ENCODE assay signal across 8 mouse cellular contexts in genomic region chr6:77242601-77243406, GRCm38 (mm10). TPM values are rescaled to one million over a fixed set of nuclear protein-coding genes. Genes with fewer than 3 reads are reported as not detected.
DNase-seq lines count a peak whose midpoint lies in the region; ATAC-seq and TF ChIP-seq lines count a peak whose summit lies in the region.

Lrrtm1 (plus strand) TSS chr6:77242689.

- TF ChIP-seq CTCF in liver, embryonic 14.5 days (IDR thresholded peaks at IDR 0.05; ENCODE audit: low read depth) = no peak

- peak within 1 kb of the TSS; percentile 51 for H3K4me3 ChIP-seq in heart, embryonic 15.5 days
- no peak within 1 kb of the TSS for H3K4me3 ChIP-seq in liver, embryonic 14.5 days (ENCODE audit: insufficient read depth in 1 of 2, low read depth in 2 of 2, low read length in 2 of 2)

- DNase-seq in lung, postnatal 14 days = peak; percentile 3
- DNase-seq in lung, postnatal 10 days = no peak
- DNase-seq in embryo, embryonic 10 days (ENCODE audit: low spot score) = peak; percentile 83
- peak; percentile 69 to 76 for DNase-seq in kidney, postnatal 4 days
- DNase-seq in liver, embryonic 14.5 days (ENCODE audit: low read depth in 3 of 3, low spot score in 3 of 3) = no peak
- peak; percentile 83 for DNase-seq in right cerebral cortex, postnatal 14 days
- no peak for DNase-seq in gastrocnemius, adult 8-10 months (ENCODE audit: low spot score in 2 of 2)

- under 1% methylated on average over 53 of the region's 53 CpGs for WGBS in heart, embryonic 15.5 days
- under 1% methylated on average over 52 of the region's 53 CpGs for WGBS in liver, embryonic 14.5 days (ENCODE audit: insufficient replicate concordance)

- no peaks in the 10 kb centered on the region for H3K36me3 ChIP-seq in heart, embryonic 15.5 days
- H3K36me3 ChIP-seq in liver, embryonic 14.5 days (replicated peaks; ENCODE audit: control insufficient read depth, insufficient read depth, low read depth) = no peaks in the 10 kb centered on the region

- H3K27me3 ChIP-seq in heart, embryonic 15.5 days = peaks cover 65% of the 10 kb centered on the region
- H3K27me3 ChIP-seq in liver, embryonic 14.5 days (ENCODE audit: control insufficient read depth, insufficient read depth, low read length) = peaks cover 27% of the 10 kb centered on the region

- TF ChIP-seq EP300 in liver, embryonic 14.5 days (IDR thresholded peaks at IDR 0.05; ENCODE audit: low read depth) = no peak

- ATAC-seq in heart, embryonic 15.5 days (replicated peaks; ENCODE audit: insufficient number of reproducible peaks, insufficient read depth, low FRiP score, low read depth) = no peak
- ATAC-seq in liver, embryonic 14.5 days (ENCODE audit: insufficient read depth) = no peak

- H3K9me3 ChIP-seq in heart, embryonic 15.5 days (replicated peaks) = no peaks in the 10 kb centered on the region
- H3K9me3 ChIP-seq in liver, embryonic 14.5 days (ENCODE audit: control insufficient read depth, low read length) = no peaks in the 10 kb centered on the region

- peak within 1 kb of the TSS; percentile 89 for H3K4me2 ChIP-seq in heart, embryonic 15.5 days
- H3K4me2 ChIP-seq in liver, embryonic 14.5 days (ENCODE audit: low read depth) = peak within 1 kb of the TSS; percentile 26; the same call in 1 of the 2 replicates

- H3K9ac ChIP-seq in heart, embryonic 15.5 days = peak within 1 kb of the TSS; percentile 31; the same call in 1 of the 2 replicates
- H3K9ac ChIP-seq in liver, embryonic 14.5 days (replicated peaks) = no peak within 1 kb of the TSS

- no peak within 1 kb of the TSS for H3K27ac ChIP-seq in heart, embryonic 15.5 days
- no peak within 1 kb of the TSS for H3K27ac ChIP-seq in liver, embryonic 14.5 days

- peaks cover 21% of the 10 kb centered on the region for H3K4me1 ChIP-seq in heart, embryonic 15.5 days (replicated peaks)
- no peaks in the 10 kb centered on the region for H3K4me1 ChIP-seq in liver, embryonic 14.5 days (replicated peaks; ENCODE audit: control insufficient read depth in 2 of 2, insufficient read depth in 2 of 2, low read length in 1 of 2)

RNA-seq across cellular contexts. Expression of gene Lrrtm1, which starts in this region (rescaled TPM):
- 0.94 and 1.4 TPM in 2 replicates for polyA plus RNA-seq in heart, embryonic 15.5 days (2015; fragmentation: Nextera tagmentation; extraction: Ambion mirVana)
- 0.08 and 0.09 TPM in 2 replicates for polyA plus RNA-seq in liver, embryonic 14.5 days (2012; rRNA removed)
- not detected in 2 replicates for polyA plus RNA-seq in liver, embryonic 14.5 days (2014; fragmentation: Nextera tagmentation; extraction: Ambion mirVana)
- total RNA-seq in gastrocnemius, adult 8-10 months (2022) = not detected

Comparison
In these comparisons a context has a peak if more than half of its experiments do, and no peak if none do; other contexts are left out.
1. DNase-seq: peak in lung, postnatal 14 days (single experiment), embryo, embryonic 10 days (single experiment), kidney, postnatal 4 days (2 of 2) and right cerebral cortex, postnatal 14 days (single experiment); none in lung, postnatal 10 days (single experiment), liver, embryonic 14.5 days (0 of 3) and gastrocnemius, adult 8-10 months (0 of 2).